Mouse (Mus musculus) liver, embryonic 14.5 days (tissue): ENCODE results near the gene Tmc8. TPM values are rescaled to one million over a fixed set of nuclear protein-coding genes. Genes with fewer than 3 reads are reported as not detected.
A peak's percentile ranks its signal among the peaks of the same experiment; 100 is the strongest.

Source experiments
- ATAC-seq: fragments of 200-750 bp; cut with Nextera tagmentation; 2 replicates; pipeline ENCODE4 v1.8.0; 2017; ENCODE audit warnings: moderate number of reproducible peaks, mild to moderate bottlenecking, moderate library complexity; ENCODE audit not compliant: insufficient read depth
- DNase-seq, 3 experiments: peaks; one replicate each; pipeline ENCODE4 v3.0.0-alpha.2; 2012 to 2013; ENCODE audit warnings: low read depth in 3 of 3, low spot score in 3 of 3
- H3K27ac ChIP-seq: fragments of 300-500 bp; sonication (generic); 2 replicates; pipeline ENCODE4 v1.5.1; 2014; ENCODE audit warnings: moderate library complexity, mild to moderate bottlenecking, control low read depth, inconsistent platforms
- H3K27me3 ChIP-seq: fragments of 300-500 bp; sonication (generic); 2 replicates; pipeline ENCODE4 v1.6.1; 2014; ENCODE audit warnings: mild to moderate bottlenecking, low read length, moderate library complexity; ENCODE audit not compliant: control insufficient read depth, insufficient read depth
- H3K36me3 ChIP-seq: fragments of 300-500 bp; sonication (generic); replicated peaks from 2 replicates; pipeline ENCODE4 v1.6.1; 2014; ENCODE audit warnings: low read depth; ENCODE audit not compliant: control insufficient read depth, insufficient read depth
- H3K4me1 ChIP-seq, 2 experiments: fragments of 200-500 bp in 1 of 2; fragments of 300-500 bp in 1 of 2; sonication (generic) in 1 of 2; replicated peaks; 2 replicates each; pipeline ENCODE4 v1.6.1; 2012 to 2014; ENCODE audit warnings: antibody characterized with exemption in 1 of 2, inconsistent platforms in 1 of 2, low read length in 1 of 2; ENCODE audit not compliant: control insufficient read depth in 2 of 2, insufficient read depth in 2 of 2
- H3K4me2 ChIP-seq: fragments of 300-500 bp; sonication (generic); 2 replicates; pipeline ENCODE4 v1.6.1; 2014; ENCODE audit warnings: low read depth, mild to moderate bottlenecking, control low read depth, moderate library complexity
- H3K4me3 ChIP-seq, 2 experiments: fragments of 200-500 bp in 1 of 2; fragments of 300-500 bp in 1 of 2; sonication (generic) in 1 of 2; 2 replicates each; pipeline ENCODE4 v1.5.1; 2012 to 2014; ENCODE audit warnings: low read depth in 2 of 2, low read length in 2 of 2, mild to moderate bottlenecking in 2 of 2, control low read depth in 1 of 2, inconsistent platforms in 1 of 2, moderate library complexity in 1 of 2; ENCODE audit not compliant: insufficient read depth in 1 of 2
- H3K9ac ChIP-seq: fragments of 300-500 bp; sonication (generic); replicated peaks from 2 replicates; pipeline ENCODE4 v1.6.1; 2014; ENCODE audit warnings: mild to moderate bottlenecking, control low read depth, moderate library complexity
- H3K9me3 ChIP-seq: fragments of 300-500 bp; sonication (generic); 2 replicates; pipeline ENCODE4 v1.6.1; 2016; ENCODE audit warnings: low read length, mixed read lengths; ENCODE audit not compliant: control insufficient read depth
- CTCF ChIP-seq: IDR thresholded peaks from 2 replicates; pipeline ENCODE4 v1.5.1; 2016; ENCODE audit warnings: antibody characterized with exemption, low read depth, control low read depth
- EP300 ChIP-seq: IDR thresholded peaks from 2 replicates; pipeline ENCODE4 v1.6.1; 2016; ENCODE audit warnings: antibody characterized with exemption, low read depth
- WGBS: fragments of 180-500 bp; shearing (Covaris S2); extraction: QIAGEN DNeasy Blood & Tissue Kit; methylation state at CpG from one replicate; pipeline ENCODE4 v1.1.7; 2014; ENCODE audit not compliant: insufficient replicate concordance; 5-methylcytosine and 5-hydroxymethylcytosine counted together
- polyA plus RNA-seq, 2 experiments: library from polyadenylated mRNA; depleted of rRNA in 1 of 2; stranded (reverse) in 1 of 2; unstranded in 1 of 2; fragments of >200 nt; fragmentation: Nextera tagmentation in 1 of 2; extraction: Ambion mirVana in 1 of 2; gene quantifications; 2 replicates each; pipeline versions ENCODE4 v1.2.1 to v1.2.3; 2012 to 2014

Gene Tmc8
- polyA plus RNA-seq, 2 experiments, result 9.9 to 29.8 TPM

DNA sequence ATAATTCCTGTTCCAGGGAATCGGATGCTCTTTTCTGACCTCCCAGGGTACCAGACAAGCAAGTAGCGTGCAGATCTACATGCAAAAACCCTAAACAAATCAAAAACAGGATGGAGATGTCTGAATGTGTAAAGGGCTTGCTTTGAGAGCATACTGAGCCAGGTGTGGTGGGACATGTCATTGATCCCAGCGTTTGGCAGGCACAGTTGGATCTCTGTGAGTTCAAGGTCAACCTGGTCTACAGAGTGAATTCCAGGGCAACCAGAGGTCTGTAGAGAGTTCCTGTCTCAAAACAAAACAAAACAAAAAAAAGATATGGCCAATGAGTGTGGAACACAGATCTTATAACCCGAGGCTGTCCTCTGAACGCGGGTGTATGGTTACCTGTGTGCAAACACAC, 41.5 kb downstream of the Tmc8 start:
- ATAC-seq (no peak), DNase-seq (no peak)
- H3K36me3 ChIP-seq, result peaks cover 52% of the 10 kb centered on the region
- H3K27me3 ChIP-seq, result no peaks in the 10 kb centered on the region
- H3K4me1 ChIP-seq, result peaks cover 26 to 39% of the 10 kb centered on the region in 2 experiments
- no peak overlapping the region; the same call in 1 of the 2 replicates for H3K9ac ChIP-seq
- peak overlapping the region in 1 of 2 experiments; percentile 95; a peak in 1 of 4 replicates for H3K4me3 ChIP-seq
- H3K4me2 ChIP-seq, result peak overlapping the region; percentile 90
- WGBS, result 85% methylated on average over 6 of the region's 6 CpGs
- TF ChIP-seq CTCF (no peak), EP300 (no peak)
- no peak overlapping the region for H3K27ac ChIP-seq
- no peaks in the 10 kb centered on the region for H3K9me3 ChIP-seq

DNA sequence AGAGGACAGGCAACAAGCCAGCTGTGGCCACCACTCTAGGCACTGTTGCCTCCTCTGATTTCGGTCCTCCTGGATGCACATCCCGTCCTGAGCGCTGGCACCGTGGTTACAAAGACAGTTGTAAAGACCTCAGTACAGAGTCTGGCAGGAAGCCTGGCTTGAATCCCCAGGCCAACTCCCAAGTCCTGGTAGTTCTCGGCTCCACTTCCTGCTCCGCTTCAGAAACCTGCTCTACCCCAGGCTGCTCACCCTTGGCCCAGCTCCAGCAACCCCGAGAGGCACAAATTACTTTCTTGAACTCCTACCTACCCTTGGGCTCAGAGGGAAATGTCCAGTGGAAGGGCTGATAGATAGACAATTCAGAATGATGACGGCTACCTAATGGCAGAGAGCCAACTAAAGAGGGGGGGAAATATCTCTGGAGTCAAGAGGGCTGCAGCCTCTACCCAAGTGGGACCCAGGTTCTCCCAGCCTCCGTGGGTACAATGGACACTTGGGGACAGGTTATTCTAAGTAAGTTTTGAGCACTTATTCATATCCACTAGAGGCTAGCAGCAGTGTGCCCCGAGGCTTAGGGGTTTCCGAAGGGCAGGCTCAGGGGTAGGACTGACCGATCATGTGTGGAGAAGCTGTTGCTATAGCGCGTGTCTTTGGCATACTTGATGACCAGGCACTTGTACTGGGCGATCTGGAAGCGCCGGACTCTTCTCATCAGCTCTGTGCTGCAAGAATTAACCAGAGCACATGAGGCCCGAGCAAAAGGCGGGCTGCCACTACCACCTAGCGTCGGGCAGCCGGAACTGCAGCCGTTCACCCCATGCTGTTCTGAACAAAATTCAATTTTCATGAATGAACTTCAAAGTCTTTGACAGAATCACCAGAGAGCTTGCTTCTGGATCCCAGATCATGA, 42.4 kb downstream of the Tmc8 start:
- H3K4me3 ChIP-seq, result peak overlapping the region; percentile 90 to 95
- ATAC-seq (peak; percentile 56), DNase-seq (peak in 2 of 3 experiments; percentile 67 to 69)
- H3K27me3 ChIP-seq, result no peaks in the 10 kb centered on the region
- H3K27ac ChIP-seq, result peak overlapping the region; percentile 93
- peaks cover 35 to 48% of the 10 kb centered on the region in 2 experiments for H3K4me1 ChIP-seq
- peak overlapping the region; percentile 90 for H3K4me2 ChIP-seq
- H3K36me3 ChIP-seq, result peaks cover 48% of the 10 kb centered on the region
- no peaks in the 10 kb centered on the region for H3K9me3 ChIP-seq
- peak overlapping the region; percentile 99 for H3K9ac ChIP-seq
- TF ChIP-seq CTCF (peak; percentile 98), EP300 (no peak)
- WGBS, result 15% methylated on average over 23 of the region's 23 CpGs

DNA sequence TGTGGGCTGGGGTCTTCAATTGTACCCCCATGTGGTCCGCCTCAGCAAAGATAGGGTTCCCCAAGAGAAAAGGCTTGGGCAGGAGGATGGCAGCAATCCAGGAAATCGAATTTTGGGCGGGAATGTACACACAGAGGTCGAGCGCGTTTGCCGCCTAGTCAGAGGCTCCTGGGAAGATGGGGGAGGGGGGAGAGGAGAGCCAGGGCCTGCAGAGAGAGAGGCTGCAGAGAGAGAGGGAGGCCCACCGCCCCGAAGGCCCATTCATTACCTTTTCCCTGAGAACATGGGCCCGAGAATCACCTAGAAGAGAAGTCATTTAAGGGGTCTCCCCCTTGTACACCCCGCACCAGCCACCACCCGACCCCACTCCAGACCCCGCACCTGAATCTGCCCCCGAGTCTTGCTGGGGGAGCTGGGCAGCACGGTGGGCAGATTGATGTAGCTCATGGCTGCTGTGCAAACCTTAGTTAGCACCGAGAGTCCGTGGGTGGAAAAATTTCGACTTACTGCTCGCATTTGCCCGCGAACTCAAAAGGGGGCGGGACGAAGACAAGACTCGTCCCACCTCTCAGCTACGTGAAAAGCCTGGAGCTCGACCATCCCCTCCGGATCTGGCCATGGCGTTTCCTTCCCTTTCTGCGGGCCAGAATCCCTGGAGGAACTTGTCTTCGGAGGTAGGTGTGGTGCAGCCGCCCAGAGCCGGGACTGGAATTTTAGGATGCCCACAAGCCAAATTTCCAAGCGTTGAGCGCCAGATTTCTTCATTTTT, 43.6 kb downstream of the Tmc8 start, which contains the start of the genes Afmid and Tk1:
Gene Afmid, plus strand, starts transcription at position 592 of the 769 bp plus-strand sequence.
Gene Tk1, minus strand, starts transcription at position 760 of the 769 bp plus-strand sequence.
- Histone ChIP-seq H3K36me3 (peaks cover 36% of the 10 kb centered on the region), H3K4me1 (peaks cover 46 to 60% of the 10 kb centered on the region in 2 experiments), H3K27ac (peak within 1 kb of the TSS; percentile 93), H3K9me3 (no peaks in the 10 kb centered on the region), H3K4me3 (peak within 1 kb of the TSS; percentile 90 to 95), H3K4me2 (peak within 1 kb of the TSS; percentile 90), H3K9ac (peak within 1 kb of the TSS; percentile 99), H3K27me3 (no peaks in the 10 kb centered on the region)
- DNase-seq (peak; percentile 76 to 83 (median 78)), ATAC-seq (peak; percentile 68)
- under 1% methylated on average over 34 of the region's 34 CpGs for WGBS
- TF ChIP-seq EP300 (0 out of 2 replicates have a peak, but pooled peaks have one; percentile 6), CTCF (no peak)

DNA sequence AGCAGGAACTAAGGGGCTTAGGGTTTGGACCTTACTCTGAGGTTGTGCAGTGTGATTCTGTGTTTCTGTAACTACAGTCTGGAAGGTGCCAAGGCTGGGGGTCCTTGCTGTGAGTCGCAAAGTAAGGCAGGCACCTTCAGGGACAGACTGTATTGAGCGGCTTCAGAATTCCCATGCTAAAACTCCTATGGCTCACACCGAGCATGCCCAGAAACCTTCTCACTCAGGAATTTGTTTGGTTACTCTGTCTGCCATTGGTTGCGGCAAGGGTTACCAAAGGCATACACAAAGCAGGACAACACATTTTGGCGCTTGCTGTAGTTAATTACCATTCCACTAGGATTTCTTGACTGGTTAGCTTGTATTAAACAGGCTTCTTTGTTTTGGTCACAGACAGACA, 44.3 kb downstream of the Tmc8 start:
- WGBS, result 37% methylated on average over 5 of the region's 5 CpGs
- peak overlapping the region; percentile 93 for H3K27ac ChIP-seq
- peak overlapping the region; percentile 90 for H3K4me2 ChIP-seq
- TF ChIP-seq EP300 (no peak), CTCF (no peak)
- peak overlapping the region; percentile 90 to 95 for H3K4me3 ChIP-seq
- DNase-seq (no peak), ATAC-seq (no peak)
- H3K9ac ChIP-seq, result peak overlapping the region; percentile 99
- H3K9me3 ChIP-seq, result no peaks in the 10 kb centered on the region
- no peaks in the 10 kb centered on the region for H3K27me3 ChIP-seq
- H3K36me3 ChIP-seq, result peaks cover 30% of the 10 kb centered on the region
- peaks cover 53 to 67% of the 10 kb centered on the region in 2 experiments for H3K4me1 ChIP-seq
